Mouse (Mus musculus) urinary bladder, postnatal 4 days (tissue): Measurements from ENCODE around the gene Ccdc93.

Experiments used
- DNase-seq, 2 experiments: peaks; one replicate each; pipeline ENCODE4 v3.0.0; 2021 to 2022; ENCODE audit warnings: low spot score in 2 of 2

Ccdc93 gene

GRCm38 (mm10) chr1:121511966-121512365 is 81.1 kb downstream of the Ccdc93 start:
- DNase-seq = no peak

- DNase-seq = no peak
Measured at GRCm38 (mm10) chr1:121518609-121519008, 87.8 kb downstream of the Ccdc93 start.

- DNase-seq = no peak
Measured at GRCm38 (mm10) chr1:121527061-121527460, 96.2 kb downstream of the Ccdc93 start.

GRCm38 (mm10) chr1:121527600-121528398 is 97.0 kb downstream of the Ccdc93 start:
- DNase-seq = no peak

GRCm38 (mm10) chr1:121528399-121528720 is 97.5 kb downstream of the Ccdc93 start, which contains the start of gene Htr5b:
TSS of gene Htr5b (minus strand) at chr1:121528465.
- no peak for DNase-seq

GRCm38 (mm10) chr1:121529286-121529685 is 98.4 kb downstream of the Ccdc93 start:
- no peak for DNase-seq

GRCm38 (mm10) chr1:121531439-121531838 is 100.6 kb downstream of the Ccdc93 start:
- no peak for DNase-seq

GRCm38 (mm10) chr1:121540361-121540760 is 109.5 kb downstream of the Ccdc93 start:
- no peak for DNase-seq

- no peak for DNase-seq
Measured at GRCm38 (mm10) chr1:121546844-121547243, 116.0 kb downstream of the Ccdc93 start.

- DNase-seq = no peak
Measured at GRCm38 (mm10) chr1:121548667-121549066, 117.8 kb downstream of the Ccdc93 start.

GRCm38 (mm10) chr1:121549456-121549855 is 118.6 kb downstream of the Ccdc93 start:
- no peak for DNase-seq

- no peak for DNase-seq
Measured at GRCm38 (mm10) chr1:121550801-121551456, 120.1 kb downstream of the Ccdc93 start.

- no peak for DNase-seq
Measured at GRCm38 (mm10) chr1:121551457-121551835, 120.6 kb downstream of the Ccdc93 start.
